ENCODE assay signal across 11 mouse cellular contexts in the genomic region with DNA sequence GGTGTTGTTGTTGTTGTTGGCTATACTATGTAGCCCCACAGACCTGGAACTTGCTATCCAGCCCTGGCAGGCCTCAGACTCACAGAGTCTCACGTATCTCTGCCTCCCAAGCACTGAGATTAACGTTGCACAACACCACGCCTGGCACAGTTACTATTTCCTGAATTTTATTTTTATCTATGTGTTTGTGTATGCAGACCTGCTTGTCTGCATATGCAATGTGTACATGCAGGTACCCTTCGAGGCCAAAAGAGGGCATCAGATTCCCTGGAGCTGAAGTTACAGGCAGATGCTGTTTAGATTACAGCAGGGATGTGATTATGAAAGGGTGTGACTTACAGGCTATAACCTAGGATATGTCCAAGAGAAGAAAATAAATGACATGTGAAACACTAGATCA.
DNase-seq lines count a peak whose midpoint lies in the region; ATAC-seq and TF ChIP-seq lines count a peak whose summit lies in the region.
"Had no signal": no experiment of that assay in that cellular context is flagged by ENCODE, and none has a peak within 500 bp of the region (broad histone marks: within the 10 kb centered on the region; RNA-seq: fewer than 3 reads in every experiment).

No protein-coding gene starts in this region.

- H3K27me3 ChIP-seq in lung, embryonic 14.5 days (ENCODE audit: insufficient read depth, low read length), result no peaks in the 10 kb centered on the region
- H3K27me3 ChIP-seq in liver, adult 2 months (ENCODE audit: control insufficient read depth, insufficient read depth, low read length), result no peaks in the 10 kb centered on the region

- H3K4me2 ChIP-seq in lung, embryonic 14.5 days, result no peak overlapping the region
- H3K4me2 ChIP-seq: midbrain, embryonic 11.5 days had no signal

- peak; percentile 8 for DNase-seq in adrenal gland, postnatal 14 days
- DNase-seq in adrenal gland, adult 8-10 months, result no peak
- DNase-seq in lung, embryonic 14.5 days, result peak; percentile 34
- no peak for DNase-seq in lung, postnatal 14 days
- DNase-seq in liver, adult 2 months (ENCODE audit: extremely low read depth, low read depth, low spot score), result peak; percentile 71
- DNase-seq in cerebellum, adult 18-20 months, result no peak
- DNase-seq in Muller cell, postnatal 12 days (ENCODE audit: inconsistent ontology term), result no peak
- DNase-seq: adrenal gland, postnatal 36 days; gastrocnemius, postnatal 10 days had no signal

- ATAC-seq in lung, embryonic 14.5 days (ENCODE audit: insufficient read depth), result peak; percentile 26; the same call in 1 of the 2 replicates
- ATAC-seq in megakaryocyte progenitor cell, adult 5-6 weeks (replicated peaks; ENCODE audit: poor library complexity), result peak; percentile 77

- H3K79me2 ChIP-seq in liver, adult 2 months (ENCODE audit: control insufficient read depth, insufficient read depth, low read length), result no peaks in the 10 kb centered on the region

- H3K9me3 ChIP-seq in lung, embryonic 14.5 days (ENCODE audit: low read depth, low read length), result no peaks in the 10 kb centered on the region

- no peak overlapping the region for H3K9ac ChIP-seq in lung, embryonic 14.5 days
- H3K9ac ChIP-seq in liver, adult 2 months (ENCODE audit: low read depth, low read length), result no peak overlapping the region

- 75% methylated on average over 4 of the region's 4 CpGs for WGBS in lung, embryonic 14.5 days
- 34% methylated on average over 4 of the region's 4 CpGs for WGBS in liver, adult 2 months

- H3K4me3 ChIP-seq in lung, embryonic 14.5 days (ENCODE audit: low read depth, low read length), result no peak overlapping the region
- no peak overlapping the region for H3K4me3 ChIP-seq in liver, adult 2 months (ENCODE audit: insufficient read depth, low read depth, low read length)

- H3K27ac ChIP-seq in lung, embryonic 14.5 days (ENCODE audit: low read depth), result no peak overlapping the region
- peak overlapping the region; percentile 39; the same call in 1 of the 2 replicates for H3K27ac ChIP-seq in liver, adult 2 months (replicated peaks; ENCODE audit: insufficient read depth, low read depth, low read length)

- TF ChIP-seq CTCF in lung, embryonic 14.5 days (IDR thresholded peaks at IDR 0.05; ENCODE audit: low read depth), result peak; percentile 54
- 0 out of 2 replicates have a peak, but pooled peaks have one; percentile 17 for TF ChIP-seq CTCF in liver, adult 2 months (IDR thresholded peaks at IDR 0.05; ENCODE audit: low read depth, low read length)

- TF ChIP-seq POLR2A in liver, adult 2 months (IDR thresholded peaks at IDR 0.05; ENCODE audit: extremely low read depth, insufficient read depth, low read length), result no peak

- no peaks in the 10 kb centered on the region for H3K36me3 ChIP-seq in lung, embryonic 14.5 days (ENCODE audit: insufficient read depth)
- no peaks in the 10 kb centered on the region for H3K36me3 ChIP-seq in liver, adult 2 months (ENCODE audit: control insufficient read depth, insufficient read depth, low read length)

- no peaks in the 10 kb centered on the region for H3K4me1 ChIP-seq in lung, embryonic 14.5 days (ENCODE audit: insufficient read depth)
- peaks cover 24% of the 10 kb centered on the region for H3K4me1 ChIP-seq in liver, adult 2 months (ENCODE audit: control insufficient read depth, insufficient read depth, low read length)

Comparison
In these comparisons a context has a peak if more than half of its experiments do, and no peak if none do; other contexts are left out.
1. DNase-seq: peak in adrenal gland, postnatal 14 days (single experiment), lung, embryonic 14.5 days (single experiment) and liver, adult 2 months (single experiment); none in adrenal gland, adult 8-10 months (single experiment), lung, postnatal 14 days (single experiment), cerebellum, adult 18-20 months (0 of 2) and Muller cell, postnatal 12 days (single experiment).